Mouse (Mus musculus) embryonic facial prominence, embryonic 15.5 days (tissue): ENCODE measurements at regions not wholly inside any gene's neighbourhood (a gene's known extent, or its start where the extent isn't known, plus 50 kb on each side); places are given as distances from the start of the nearest gene placed in this dataset.

Source experiments
- ATAC-seq: fragments of 200-750 bp; cut with Nextera tagmentation; 2 replicates; pipeline ENCODE4 v1.8.0; 2017; ENCODE audit warnings: low read depth, moderate TSS enrichment; ENCODE audit not compliant: insufficient number of reproducible peaks, low FRiP score, low TSS enrichment
- H3K27ac ChIP-seq: fragments of 300-500 bp; sonication (generic); replicated peaks from 2 replicates; pipeline ENCODE4 v1.5.1; 2015; ENCODE audit warnings: mild to moderate bottlenecking, inconsistent platforms
- H3K27me3 ChIP-seq: fragments of 300-500 bp; sonication (generic); 2 replicates; pipeline ENCODE4 v1.6.1; 2015; ENCODE audit warnings: inconsistent platforms
- H3K36me3 ChIP-seq: fragments of 300-500 bp; sonication (generic); 2 replicates; pipeline ENCODE4 v1.6.1; 2015; ENCODE audit warnings: mild to moderate bottlenecking, inconsistent platforms
- H3K4me1 ChIP-seq: fragments of 300-500 bp; sonication (generic); 2 replicates; pipeline ENCODE4 v1.6.1; 2015; ENCODE audit warnings: inconsistent platforms
- H3K4me2 ChIP-seq: fragments of 300-500 bp; sonication (generic); replicated peaks from 2 replicates; pipeline ENCODE4 v1.6.1; 2015; ENCODE audit warnings: mild to moderate bottlenecking, inconsistent platforms
- H3K4me3 ChIP-seq: fragments of 300-500 bp; sonication (generic); replicated peaks from 2 replicates; pipeline ENCODE4 v1.5.1; 2015; ENCODE audit warnings: mild to moderate bottlenecking, inconsistent platforms
- H3K9ac ChIP-seq: fragments of 300-500 bp; sonication (generic); 2 replicates; pipeline ENCODE4 v1.6.1; 2015; ENCODE audit warnings: inconsistent platforms
- H3K9me3 ChIP-seq: fragments of 300-500 bp; sonication (generic); replicated peaks from 2 replicates; pipeline ENCODE4 v1.6.1; 2016; ENCODE audit warnings: inconsistent platforms
- WGBS: fragments of 180-500 bp; shearing (Covaris S2); methylation state at CpG from one replicate; pipeline ENCODE4 v1.1.7; 2015; 5-methylcytosine and 5-hydroxymethylcytosine counted together

GRCm38 (mm10) chr10:43634371-43635080 lies 56.4 kb downstream of the Cd24a start:
- ATAC-seq = no peak
- Histone ChIP-seq H3K9me3 (no peaks in the 10 kb centered on the region), H3K27me3 (no peaks in the 10 kb centered on the region), H3K36me3 (no peaks in the 10 kb centered on the region), H3K4me3 (no peak overlapping the region), H3K27ac (no peak overlapping the region), H3K4me1 (no peaks in the 10 kb centered on the region; the same call in 1 of the 2 replicates), H3K4me2 (no peak overlapping the region), H3K9ac (no peak overlapping the region)
- WGBS = 76% methylated on average over 10 of the region's 10 CpGs

GRCm38 (mm10) chr10:43641169-43641945 lies 63.3 kb downstream of the Cd24a start:
- WGBS = 71% methylated on average over 14 of the region's 14 CpGs
- H3K27me3 ChIP-seq = no peaks in the 10 kb centered on the region
- no peak overlapping the region for H3K4me3 ChIP-seq
- no peak overlapping the region for H3K4me2 ChIP-seq
- ATAC-seq = no peak
- no peak overlapping the region for H3K9ac ChIP-seq
- H3K9me3 ChIP-seq = no peaks in the 10 kb centered on the region
- no peaks in the 10 kb centered on the region for H3K36me3 ChIP-seq
- no peak overlapping the region for H3K27ac ChIP-seq
- H3K4me1 ChIP-seq = no peaks in the 10 kb centered on the region

DNA sequence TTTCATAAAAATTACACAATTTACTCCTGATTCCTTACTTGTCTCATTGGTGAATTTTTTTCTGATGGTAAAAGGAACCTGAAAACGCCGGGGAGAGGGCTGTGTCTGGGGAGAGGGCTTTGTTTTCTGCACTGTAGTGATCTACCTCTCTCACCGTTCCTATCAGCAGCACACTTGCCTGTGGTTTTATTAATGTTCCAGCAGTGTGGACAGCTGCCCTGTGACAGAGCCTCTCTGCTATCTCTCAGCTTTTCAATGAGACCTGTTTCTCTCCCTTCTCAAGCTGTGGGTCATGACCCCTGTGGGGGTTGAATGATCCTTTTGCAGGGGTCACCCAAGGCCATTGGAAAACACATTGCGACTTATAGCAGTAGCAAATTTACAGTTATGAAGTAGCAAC lies 68.2 kb downstream of the Cd24a start:
- no peak overlapping the region for H3K27ac ChIP-seq
- H3K9me3 ChIP-seq = no peaks in the 10 kb centered on the region
- H3K4me3 ChIP-seq = no peak overlapping the region
- ATAC-seq = no peak
- H3K36me3 ChIP-seq = no peaks in the 10 kb centered on the region
- H3K27me3 ChIP-seq = no peaks in the 10 kb centered on the region
- WGBS = 73% methylated on average over 4 of the region's 4 CpGs
- H3K9ac ChIP-seq = no peak overlapping the region
- H3K4me1 ChIP-seq = no peaks in the 10 kb centered on the region
- H3K4me2 ChIP-seq = no peak overlapping the region

GRCm38 (mm10) chr10:43646965-43647364 lies 68.9 kb downstream of the Cd24a start:
- Histone ChIP-seq H3K27ac (no peak overlapping the region), H3K27me3 (no peaks in the 10 kb centered on the region), H3K4me1 (no peaks in the 10 kb centered on the region), H3K9ac (no peak overlapping the region), H3K4me2 (no peak overlapping the region), H3K36me3 (no peaks in the 10 kb centered on the region), H3K4me3 (no peak overlapping the region), H3K9me3 (no peaks in the 10 kb centered on the region)
- no peak for ATAC-seq
- 83% methylated on average over 6 of the region's 6 CpGs for WGBS

- no peaks in the 10 kb centered on the region for H3K4me1 ChIP-seq
- no peaks in the 10 kb centered on the region for H3K36me3 ChIP-seq
- H3K27me3 ChIP-seq = no peaks in the 10 kb centered on the region
- no peak overlapping the region for H3K4me3 ChIP-seq
- H3K27ac ChIP-seq = no peak overlapping the region
- H3K4me2 ChIP-seq = no peak overlapping the region
- WGBS = 62% methylated on average over 5 of the region's 5 CpGs
- ATAC-seq = no peak
- H3K9me3 ChIP-seq = no peaks in the 10 kb centered on the region
- H3K9ac ChIP-seq = no peak overlapping the region
These were observed 70.1 kb downstream of the Cd24a start for GRCm38 (mm10) chr10:43648186-43648585.

GRCm38 (mm10) chr10:43648815-43649447 lies 70.8 kb downstream of the Cd24a start:
- Histone ChIP-seq H3K4me1 (no peaks in the 10 kb centered on the region), H3K27me3 (no peaks in the 10 kb centered on the region), H3K27ac (no peak overlapping the region), H3K36me3 (no peaks in the 10 kb centered on the region), H3K4me2 (no peak overlapping the region), H3K9ac (no peak overlapping the region), H3K4me3 (no peak overlapping the region), H3K9me3 (no peaks in the 10 kb centered on the region)
- ATAC-seq = no peak
- 73% methylated on average over 6 of the region's 6 CpGs for WGBS

GRCm38 (mm10) chr10:43650449-43650848 lies 72.4 kb downstream of the Cd24a start:
- Histone ChIP-seq H3K4me1 (peaks cover 3% of the 10 kb centered on the region; the same call in 1 of the 2 replicates), H3K27ac (no peak overlapping the region), H3K9me3 (no peaks in the 10 kb centered on the region), H3K27me3 (no peaks in the 10 kb centered on the region), H3K9ac (no peak overlapping the region), H3K4me3 (no peak overlapping the region), H3K36me3 (no peaks in the 10 kb centered on the region), H3K4me2 (no peak overlapping the region)
- WGBS = 58% methylated on average over 1 of the region's 1 CpGs
- ATAC-seq = no peak

GRCm38 (mm10) chr10:43651505-43651904 lies 73.4 kb downstream of the Cd24a start:
- peaks cover 9% of the 10 kb centered on the region; the same call in 1 of the 2 replicates for H3K4me1 ChIP-seq
- H3K4me2 ChIP-seq = no peak overlapping the region
- ATAC-seq = no peak
- H3K4me3 ChIP-seq = no peak overlapping the region
- no peaks in the 10 kb centered on the region for H3K9me3 ChIP-seq
- H3K27me3 ChIP-seq = no peaks in the 10 kb centered on the region
- H3K9ac ChIP-seq = no peak overlapping the region
- H3K27ac ChIP-seq = no peak overlapping the region; the same call in 1 of the 2 replicates
- WGBS = 65% methylated on average over 5 of the region's 5 CpGs
- no peaks in the 10 kb centered on the region for H3K36me3 ChIP-seq

DNA sequence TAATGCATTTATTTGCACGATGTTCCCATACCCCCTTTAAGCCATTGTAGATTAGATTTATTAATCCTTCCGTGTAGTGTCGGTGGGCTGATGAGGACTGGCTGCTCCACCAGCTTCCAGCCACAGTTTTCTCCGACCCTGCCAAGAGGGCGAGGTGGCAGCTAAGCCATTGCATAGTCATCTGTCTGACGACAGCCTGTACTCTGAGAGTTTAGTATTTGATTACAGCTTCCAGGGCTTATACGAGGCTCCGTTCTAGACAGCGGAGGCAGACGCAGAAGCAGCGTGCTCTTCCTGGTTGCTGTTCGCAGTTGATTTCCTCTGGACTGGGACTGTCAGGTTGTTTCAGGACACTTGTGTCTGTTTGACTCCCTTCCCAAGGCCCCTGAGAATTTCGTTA lies 73.8 kb downstream of the Cd24a start:
- WGBS = 65% methylated on average over 13 of the region's 13 CpGs
- Histone ChIP-seq H3K27me3 (no peaks in the 10 kb centered on the region), H3K27ac (no peak overlapping the region; the same call in 1 of the 2 replicates), H3K36me3 (no peaks in the 10 kb centered on the region), H3K9ac (no peak overlapping the region), H3K4me1 (peaks cover 9% of the 10 kb centered on the region; the same call in 1 of the 2 replicates), H3K4me3 (no peak overlapping the region), H3K9me3 (no peaks in the 10 kb centered on the region), H3K4me2 (no peak overlapping the region)
- no peak for ATAC-seq

GRCm38 (mm10) chr10:43655082-43655671 lies 77.1 kb downstream of the Cd24a start:
- WGBS = 37% methylated on average over 8 of the region's 8 CpGs
- H3K27me3 ChIP-seq = no peaks in the 10 kb centered on the region
- no peak overlapping the region for H3K4me2 ChIP-seq
- ATAC-seq = no peak
- H3K4me1 ChIP-seq = peaks cover 9% of the 10 kb centered on the region; the same call in 1 of the 2 replicates
- no peak overlapping the region for H3K4me3 ChIP-seq
- no peak overlapping the region for H3K27ac ChIP-seq
- no peaks in the 10 kb centered on the region for H3K9me3 ChIP-seq
- H3K36me3 ChIP-seq = no peaks in the 10 kb centered on the region
- no peak overlapping the region for H3K9ac ChIP-seq

- H3K4me2 ChIP-seq = no peak overlapping the region
- H3K27ac ChIP-seq = no peak overlapping the region
- no peaks in the 10 kb centered on the region for H3K27me3 ChIP-seq
- ATAC-seq = no peak; the same call in 1 of the 2 replicates
- no peaks in the 10 kb centered on the region for H3K36me3 ChIP-seq
- H3K9ac ChIP-seq = no peak overlapping the region
- H3K9me3 ChIP-seq = no peaks in the 10 kb centered on the region
- 36% methylated on average over 2 of the region's 2 CpGs for WGBS
- no peak overlapping the region for H3K4me3 ChIP-seq
- peaks cover 9% of the 10 kb centered on the region; the same call in 1 of the 2 replicates for H3K4me1 ChIP-seq
These were observed 77.6 kb downstream of the Cd24a start for GRCm38 (mm10) chr10:43655680-43656079.
